Mouse (Mus musculus): ENCODE results near the gene Atp13a1. TPM values are rescaled to one million over a fixed set of nuclear protein-coding genes. Genes with fewer than 3 reads are reported as not detected.

The Atp13a1 gene
- polyA plus RNA-seq, 1 experiment from 2014 or later, result 59.8 TPM

GRCm38 (mm10) chr8:69789105-69789504, 1.9 kb upstream of the Atp13a1 start:
- Histone ChIP-seq H3K27me3 (replicated peaks) (no peaks in the 10 kb centered on the region), H3K4me1 (peaks cover 28% of the 10 kb centered on the region), H3K4me3 (no peak overlapping the region), H3K36me3 (replicated peaks) (peaks cover 5% of the 10 kb centered on the region), H3K4me2 (no peak overlapping the region), H3K27ac (no peak overlapping the region), H3K9me3 (no peaks in the 10 kb centered on the region), H3K9ac (no peak overlapping the region)
- no peak for ATAC-seq (replicated peaks)
- WGBS, result 94% methylated on average over 5 of the region's 5 CpGs

- Histone ChIP-seq H3K36me3 (replicated peaks) (peaks cover 8% of the 10 kb centered on the region), H3K9me3 (no peaks in the 10 kb centered on the region), H3K4me3 (no peak overlapping the region), H3K4me1 (peaks cover 29% of the 10 kb centered on the region), H3K27me3 (replicated peaks) (no peaks in the 10 kb centered on the region), H3K9ac (no peak overlapping the region), H3K4me2 (no peak overlapping the region), H3K27ac (no peak overlapping the region)
- WGBS, result 73% methylated on average over 5 of the region's 5 CpGs
- no peak for ATAC-seq (replicated peaks)
Measured at GRCm38 (mm10) chr8:69789731-69790130, 1.2 kb upstream of the Atp13a1 start.

GRCm38 (mm10) chr8:69790364-69790763, 599 bp upstream of the Atp13a1 start:
- H3K9me3 ChIP-seq, result no peaks in the 10 kb centered on the region
- ATAC-seq (replicated peaks), result peak; percentile 28
- peaks cover 29% of the 10 kb centered on the region for H3K4me1 ChIP-seq
- H3K9ac ChIP-seq, result peak overlapping the region; percentile 99; the same call in 1 of the 2 replicates
- peak overlapping the region; percentile 100 for H3K4me3 ChIP-seq
- peaks cover 8% of the 10 kb centered on the region for H3K36me3 ChIP-seq (replicated peaks)
- H3K27me3 ChIP-seq (replicated peaks), result no peaks in the 10 kb centered on the region
- H3K27ac ChIP-seq, result peak overlapping the region; percentile 71; the same call in 1 of the 2 replicates
- 41% methylated on average over 11 of the region's 11 CpGs for WGBS
- H3K4me2 ChIP-seq, result peak overlapping the region; percentile 91

DNA sequence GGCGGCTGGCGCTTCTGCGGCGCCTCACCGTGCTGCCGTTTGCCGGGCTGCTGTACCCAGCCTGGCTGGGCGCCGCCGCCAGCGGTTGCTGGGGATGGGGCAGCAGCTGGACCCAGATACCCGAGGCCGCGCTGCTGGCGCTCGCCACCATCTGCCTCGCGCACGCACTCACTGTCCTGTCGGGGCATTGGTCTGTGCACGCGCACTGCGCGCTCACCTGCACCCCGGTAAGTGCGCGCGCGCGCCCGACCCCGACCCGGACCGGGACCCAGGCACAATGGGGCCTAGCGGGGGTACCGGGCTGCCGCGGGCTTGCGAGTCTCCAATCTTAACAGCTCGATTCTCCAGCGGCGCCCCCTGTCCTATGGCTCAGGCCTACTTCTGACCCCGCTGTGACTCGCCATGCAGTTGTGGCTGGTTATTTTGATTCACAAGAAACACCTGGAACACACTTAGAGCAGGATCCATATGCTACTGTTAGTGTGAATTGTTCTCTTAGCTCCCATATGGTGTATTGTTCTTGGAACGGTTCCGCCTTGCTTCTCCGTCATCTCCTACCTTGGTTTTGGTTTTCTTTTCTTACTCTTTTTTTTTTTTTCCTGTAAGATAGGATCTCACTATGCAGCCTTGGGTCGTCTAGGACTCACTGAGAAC, 579 bp downstream of the Atp13a1 start:
- peaks cover 29% of the 10 kb centered on the region for H3K4me1 ChIP-seq
- peak overlapping the region; percentile 91 for H3K4me2 ChIP-seq
- peak overlapping the region; percentile 100 for H3K4me3 ChIP-seq
- peak; percentile 83 for ATAC-seq (replicated peaks)
- H3K9ac ChIP-seq, result peak overlapping the region; percentile 99
- whole genome bisulfite sequencing, result under 1% methylated on average over 48 of the region's 48 CpGs
- no peaks in the 10 kb centered on the region for H3K27me3 ChIP-seq (replicated peaks)
- peak overlapping the region; percentile 71 for H3K27ac ChIP-seq
- peaks cover 16% of the 10 kb centered on the region for H3K36me3 ChIP-seq (replicated peaks)
- no peaks in the 10 kb centered on the region for H3K9me3 ChIP-seq

DNA sequence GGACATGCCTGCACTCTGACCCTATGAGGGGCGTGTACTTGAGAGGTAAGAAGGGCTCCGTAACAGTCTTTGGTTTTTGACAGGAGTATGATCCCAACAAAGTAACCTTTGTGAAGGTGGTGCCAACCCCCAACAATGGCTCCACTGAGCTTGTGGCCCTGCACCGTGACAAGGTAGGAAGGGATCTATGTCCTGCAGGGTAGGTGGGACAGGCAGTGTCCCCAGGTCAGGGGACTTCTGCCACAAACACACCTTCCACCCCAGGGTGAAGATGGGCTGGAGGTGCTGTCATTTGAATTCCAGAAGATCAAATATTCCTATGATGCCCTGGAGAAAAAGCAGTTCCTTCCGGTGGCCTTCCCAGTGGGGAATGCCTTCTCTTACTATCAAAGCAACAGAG, 2.7 kb downstream of the Atp13a1 start:
- Histone ChIP-seq H3K27ac (no peak overlapping the region), H3K4me1 (peaks cover 29% of the 10 kb centered on the region), H3K9ac (no peak overlapping the region), H3K36me3 (replicated peaks) (peaks cover 35% of the 10 kb centered on the region), H3K4me2 (no peak overlapping the region), H3K4me3 (no peak overlapping the region), H3K27me3 (replicated peaks) (no peaks in the 10 kb centered on the region), H3K9me3 (no peaks in the 10 kb centered on the region)
- no peak for ATAC-seq (replicated peaks)
- 96% methylated on average over 4 of the region's 4 CpGs for WGBS

DNA sequence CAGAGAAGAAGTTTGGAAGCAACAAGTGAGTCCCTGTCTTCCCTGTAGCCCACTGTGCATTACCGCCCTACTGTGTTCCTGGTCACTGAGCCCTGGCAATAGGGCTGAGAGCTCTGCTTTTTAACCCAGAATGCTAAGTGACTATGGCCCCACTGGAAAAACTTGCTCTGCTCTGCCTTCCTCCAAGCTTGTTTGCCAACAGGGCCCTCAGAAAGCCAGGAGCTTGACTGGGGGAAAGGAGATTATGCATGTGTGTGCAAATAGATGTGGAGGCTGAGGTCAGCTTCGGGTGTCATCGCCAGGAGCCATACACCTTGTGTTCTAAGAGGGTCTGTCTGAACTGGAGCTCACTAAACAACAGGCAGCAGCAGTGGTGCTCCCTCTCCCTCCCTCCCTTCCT, 3.1 kb downstream of the Atp13a1 start:
- Histone ChIP-seq H3K9ac (no peak overlapping the region), H3K4me3 (no peak overlapping the region), H3K27ac (no peak overlapping the region), H3K27me3 (replicated peaks) (no peaks in the 10 kb centered on the region), H3K4me1 (peaks cover 29% of the 10 kb centered on the region), H3K36me3 (replicated peaks) (peaks cover 38% of the 10 kb centered on the region), H3K4me2 (no peak overlapping the region), H3K9me3 (no peaks in the 10 kb centered on the region)
- 93% methylated on average over 3 of the region's 3 CpGs for WGBS
- no peak for ATAC-seq (replicated peaks)

DNA sequence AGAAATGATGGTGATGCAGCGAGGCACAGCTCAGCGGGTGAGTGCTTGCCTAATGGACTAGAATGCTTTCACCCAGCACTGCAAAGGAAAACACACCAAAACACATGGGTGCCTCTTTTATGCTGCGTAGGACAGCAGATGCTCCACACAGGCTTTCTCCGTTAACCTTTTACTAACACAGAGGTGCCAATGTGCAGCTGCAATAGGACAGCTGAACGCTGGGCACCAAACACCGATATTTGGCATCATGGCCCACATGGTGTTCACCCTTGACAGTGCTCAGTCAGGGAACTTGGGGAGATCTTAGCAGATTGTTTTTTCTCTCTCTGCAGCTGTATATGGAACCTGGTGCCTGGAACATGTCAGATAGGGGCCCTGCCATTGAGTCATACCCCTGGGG, 3.9 kb downstream of the Atp13a1 start:
- WGBS, result 98% methylated on average over 6 of the region's 6 CpGs
- ATAC-seq (replicated peaks), result no peak
- H3K27ac ChIP-seq, result no peak overlapping the region
- peaks cover 46% of the 10 kb centered on the region for H3K36me3 ChIP-seq (replicated peaks)
- peaks cover 29% of the 10 kb centered on the region for H3K4me1 ChIP-seq
- H3K4me3 ChIP-seq, result no peak overlapping the region
- H3K4me2 ChIP-seq, result no peak overlapping the region
- no peak overlapping the region for H3K9ac ChIP-seq
- H3K27me3 ChIP-seq (replicated peaks), result no peaks in the 10 kb centered on the region
- no peaks in the 10 kb centered on the region for H3K9me3 ChIP-seq

- Histone ChIP-seq H3K4me1 (peaks cover 22% of the 10 kb centered on the region), H3K4me2 (no peak overlapping the region), H3K27me3 (replicated peaks) (no peaks in the 10 kb centered on the region), H3K36me3 (replicated peaks) (peaks cover 61% of the 10 kb centered on the region), H3K4me3 (no peak overlapping the region), H3K9ac (no peak overlapping the region), H3K9me3 (no peaks in the 10 kb centered on the region), H3K27ac (no peak overlapping the region)
- no peak for ATAC-seq (replicated peaks)
- WGBS, result 96% methylated on average over 16 of the region's 16 CpGs
Measured at GRCm38 (mm10) chr8:69796721-69797345, 5.9 kb downstream of the Atp13a1 start.

DNA sequence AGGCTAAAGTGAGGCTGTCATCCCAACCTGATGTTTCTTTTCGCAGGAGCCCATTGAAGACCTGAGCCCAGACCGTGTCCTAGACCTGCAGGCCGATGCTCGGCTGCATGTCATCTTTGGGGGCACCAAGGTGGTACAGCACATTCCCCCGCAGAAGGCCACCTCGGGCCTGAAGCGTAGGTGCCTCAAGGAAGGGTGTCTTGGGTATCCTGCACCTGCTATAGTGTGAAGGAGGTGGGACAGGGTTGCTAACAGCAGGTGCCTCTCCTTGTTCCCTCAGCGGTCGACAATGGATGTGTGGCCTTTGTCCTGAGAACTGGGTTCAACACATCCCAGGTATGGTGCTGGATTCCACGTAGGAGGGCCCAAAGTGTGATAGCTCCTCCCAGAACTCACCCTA, 6.7 kb downstream of the Atp13a1 start:
- H3K36me3 ChIP-seq (replicated peaks), result peaks cover 70% of the 10 kb centered on the region
- 95% methylated on average over 10 of the region's 10 CpGs for WGBS

DNA sequence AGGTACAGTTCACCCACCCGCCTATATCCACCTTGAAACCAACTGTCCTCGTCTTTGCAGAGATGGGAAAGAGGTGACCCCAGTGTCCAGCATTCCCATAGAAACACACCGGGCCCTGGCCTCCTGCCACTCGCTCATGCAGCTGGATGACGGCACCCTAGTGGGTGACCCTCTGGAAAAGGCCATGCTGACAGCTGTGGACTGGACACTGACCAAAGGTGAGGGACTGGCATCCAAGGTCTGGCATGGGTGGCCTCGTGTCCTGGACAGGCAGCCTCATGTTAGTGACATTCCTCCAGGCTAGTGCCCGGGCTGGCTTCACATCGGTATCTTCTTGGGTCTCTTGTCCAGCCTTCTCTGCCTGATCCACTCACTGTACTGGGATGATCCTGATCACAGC, 8.3 kb downstream of the Atp13a1 start:
- Histone ChIP-seq H3K36me3 (replicated peaks) (peaks cover 78% of the 10 kb centered on the region), H3K9ac (no peak overlapping the region), H3K4me3 (no peak overlapping the region), H3K4me1 (no peaks in the 10 kb centered on the region), H3K4me2 (no peak overlapping the region), H3K9me3 (no peaks in the 10 kb centered on the region), H3K27ac (no peak overlapping the region), H3K27me3 (replicated peaks) (no peaks in the 10 kb centered on the region)
- 90% methylated on average over 8 of the region's 8 CpGs for WGBS
- no peak for ATAC-seq (replicated peaks)

More for the DNA sequence above, 6.7 kb downstream of the Atp13a1 start:
- ATAC-seq (replicated peaks), result no peak
- no peak overlapping the region for H3K27ac ChIP-seq
- H3K4me3 ChIP-seq, result no peak overlapping the region
- no peak overlapping the region for H3K9ac ChIP-seq
- no peaks in the 10 kb centered on the region for H3K27me3 ChIP-seq (replicated peaks)
- H3K4me2 ChIP-seq, result no peak overlapping the region
- no peaks in the 10 kb centered on the region for H3K9me3 ChIP-seq
- peaks cover 14% of the 10 kb centered on the region for H3K4me1 ChIP-seq

DNA sequence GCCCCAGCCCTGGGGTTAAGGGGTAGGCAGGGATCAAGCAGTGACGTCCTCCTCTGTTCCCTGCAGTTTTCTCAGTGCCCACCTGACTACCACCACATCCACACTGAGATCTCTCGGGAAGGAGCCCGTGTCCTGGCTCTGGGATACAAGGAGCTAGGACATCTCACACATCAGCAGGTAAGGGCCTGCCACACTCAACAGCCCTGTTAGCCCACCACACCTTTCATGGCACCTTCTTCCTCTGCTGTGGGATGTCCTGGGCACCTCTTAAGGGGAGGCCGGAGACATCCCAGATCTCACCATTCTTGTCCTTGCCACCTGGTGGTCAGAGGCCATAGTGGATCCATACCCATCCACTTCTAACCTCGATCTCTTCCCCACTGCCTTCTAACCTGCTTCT, 9.0 kb downstream of the Atp13a1 start:
- WGBS, result 91% methylated on average over 5 of the region's 5 CpGs
- H3K4me1 ChIP-seq, result no peaks in the 10 kb centered on the region

GRCm38 (mm10) chr8:69801796-69802195, 10.8 kb downstream of the Atp13a1 start:
- Histone ChIP-seq H3K4me1 (no peaks in the 10 kb centered on the region), H3K27me3 (replicated peaks) (no peaks in the 10 kb centered on the region), H3K4me2 (no peak overlapping the region), H3K27ac (no peak overlapping the region), H3K4me3 (no peak overlapping the region), H3K9ac (no peak overlapping the region), H3K36me3 (replicated peaks) (peaks cover 92% of the 10 kb centered on the region), H3K9me3 (no peaks in the 10 kb centered on the region)
- no peak for ATAC-seq (replicated peaks)
- WGBS, result 97% methylated on average over 4 of the region's 4 CpGs

More for the DNA sequence above, 9.0 kb downstream of the Atp13a1 start:
- Histone ChIP-seq H3K27ac (no peak overlapping the region), H3K4me2 (no peak overlapping the region), H3K27me3 (replicated peaks) (no peaks in the 10 kb centered on the region), H3K4me3 (no peak overlapping the region), H3K9ac (no peak overlapping the region), H3K36me3 (replicated peaks) (peaks cover 82% of the 10 kb centered on the region), H3K9me3 (no peaks in the 10 kb centered on the region)
- ATAC-seq (replicated peaks), result no peak

DNA sequence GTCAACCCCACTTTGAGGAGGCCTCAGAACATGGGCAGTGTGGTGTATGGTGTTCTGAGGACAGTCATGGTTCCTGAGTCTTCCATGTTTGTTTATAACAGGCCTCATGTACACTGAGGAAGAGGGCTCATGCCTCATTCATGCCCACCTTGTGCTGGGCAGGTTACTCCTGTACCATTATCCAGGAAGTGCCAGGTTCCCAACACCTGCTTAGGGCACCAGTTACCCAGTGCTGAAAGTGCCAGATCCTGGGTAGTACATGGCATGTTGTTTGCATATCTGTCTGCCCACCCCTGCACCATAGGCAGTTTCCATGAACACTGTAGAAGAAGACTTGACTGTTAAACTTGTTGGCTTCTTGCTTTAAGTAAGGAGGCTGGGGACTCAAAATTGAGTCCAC, 11.3 kb downstream of the Atp13a1 start:
- H3K4me2 ChIP-seq, result no peak overlapping the region

More for the DNA sequence above, 11.3 kb downstream of the Atp13a1 start:
- Histone ChIP-seq H3K27me3 (replicated peaks) (no peaks in the 10 kb centered on the region), H3K9ac (no peak overlapping the region), H3K9me3 (no peaks in the 10 kb centered on the region), H3K36me3 (replicated peaks) (peaks cover 92% of the 10 kb centered on the region), H3K4me1 (no peaks in the 10 kb centered on the region), H3K27ac (no peak overlapping the region), H3K4me3 (no peak overlapping the region)
- no peak for ATAC-seq (replicated peaks)

All from midbrain, embryonic 15.5 days (tissue).